Mouse (Mus musculus): ENCODE results near the gene Iffo1. TPM values are rescaled to one million over a fixed set of nuclear protein-coding genes. Genes with fewer than 3 reads are reported as not detected.

Iffo1 gene
- total and polyA plus RNA-seq, 3 experiments = 96.1 to 96.9 TPM; not detected in 1

- Histone ChIP-seq H3K9ac (ENCODE audit: control insufficient read depth, low read depth, low read length, poor library complexity, severe bottlenecking) (no peak overlapping the region), H3K4me3 (ENCODE audit: control insufficient read depth in 1 of 2, insufficient read depth in 1 of 2, low read depth in 2 of 2, low read length in 2 of 2) (no peak overlapping the region), H3K79me2 (ENCODE audit: control insufficient read depth, insufficient read depth, low read length, poor library complexity) (no peaks in the 10 kb centered on the region), H3K27ac (ENCODE audit: control insufficient read depth, low read depth, low read length) (no peak overlapping the region), H3K36me3 (ENCODE audit: control insufficient read depth in 1 of 2, insufficient read depth in 2 of 2, low read length in 2 of 2) (peaks cover 4 to 17% of the 10 kb centered on the region in 2 experiments), H3K9me3 (replicated peaks; ENCODE audit: insufficient read depth, low read length) (no peaks in the 10 kb centered on the region), H3K4me1 (ENCODE audit: control insufficient read depth in 1 of 2, insufficient read depth in 2 of 2, low read length in 2 of 2) (peaks cover 0 to 2% of the 10 kb centered on the region in 2 experiments; a peak in 3 of 4 replicates), H3K27me3 (ENCODE audit: control insufficient read depth in 1 of 2, insufficient read depth in 2 of 2, low read length in 2 of 2) (no peaks in the 10 kb centered on the region)
- TF ChIP-seq BHLHE40 (IDR thresholded peaks at IDR 0.05; ENCODE audit: borderline replicate concordance, low read depth, low read length) (no peak), GATA1 (IDR thresholded peaks at IDR 0.05; ENCODE audit: low read depth, low read length) (no peak), NRF1 (IDR thresholded peaks at IDR 0.05; ENCODE audit: insufficient read depth, low read depth, low read length, poor library complexity, severe bottlenecking) (no peak), SIN3A (IDR thresholded peaks at IDR 0.05; ENCODE audit: low read length) (no peak), RAD21 (IDR thresholded peaks at IDR 0.05; ENCODE audit: low read depth, low read length) (no peak), MAX (IDR thresholded peaks at IDR 0.05; ENCODE audit: low read length) (no peak), E2F4 (IDR thresholded peaks at IDR 0.05; ENCODE audit: borderline replicate concordance, low read depth, low read length) (no peak), JUND (IDR thresholded peaks at IDR 0.05; ENCODE audit: low read depth, low read length) (no peak), RCOR1 (IDR thresholded peaks at IDR 0.05; ENCODE audit: low read depth, low read length) (no peak), ZC3H11A (IDR thresholded peaks at IDR 0.05; ENCODE audit: low read depth, low read length) (no peak), HCFC1 (IDR thresholded peaks at IDR 0.05; ENCODE audit: low read depth, low read length) (no peak), POLR2A (IDR thresholded peaks at IDR 0.05; ENCODE audit: control insufficient read depth in 1 of 2, insufficient read depth in 1 of 2, low read depth in 1 of 2, low read length in 2 of 2, poor library complexity in 1 of 2) (no peak)
- no peak for DNase-seq (ENCODE audit: low read depth, low spot score)
Observed at GRCm38 (mm10) chr6:125172474-125172873, 27.4 kb downstream of the Iffo1 start.

DNA sequence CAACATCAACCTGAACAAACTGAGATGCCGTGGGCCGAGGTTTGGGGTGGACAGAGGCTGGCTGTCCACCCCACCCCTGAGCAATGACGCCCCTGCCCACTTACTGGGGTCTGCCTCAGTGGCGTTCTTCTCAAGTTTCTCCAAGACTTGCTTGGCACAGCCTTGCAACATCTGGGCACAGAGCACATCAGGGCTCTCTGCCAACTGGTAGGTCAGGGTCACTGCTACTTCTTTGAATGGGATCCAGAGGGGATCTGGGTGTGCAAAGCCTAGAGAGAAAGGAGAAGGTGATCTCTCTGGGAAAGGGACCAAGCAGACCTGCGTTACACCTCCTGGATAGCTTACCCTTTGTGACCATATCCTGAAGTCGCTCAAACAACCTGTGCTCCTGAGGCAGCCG is 28.2 kb downstream of the Iffo1 start:
- no peaks in the 10 kb centered on the region for H3K9me3 ChIP-seq (replicated peaks; ENCODE audit: insufficient read depth, low read length)
- no peaks in the 10 kb centered on the region for H3K4me1 ChIP-seq (ENCODE audit: control insufficient read depth in 1 of 2, insufficient read depth in 2 of 2, low read length in 2 of 2)
- H3K36me3 ChIP-seq (ENCODE audit: control insufficient read depth in 1 of 2, insufficient read depth in 2 of 2, low read length in 2 of 2) = peaks cover 0 to 21% of the 10 kb centered on the region in 2 experiments; a peak in 2 of 4 replicates
- no peak overlapping the region for H3K9ac ChIP-seq (ENCODE audit: control insufficient read depth, low read depth, low read length, poor library complexity, severe bottlenecking)
- no peak for DNase-seq (ENCODE audit: low read depth, low spot score)
- no peaks in the 10 kb centered on the region for H3K79me2 ChIP-seq (ENCODE audit: control insufficient read depth, insufficient read depth, low read length, poor library complexity)
- no peak overlapping the region for H3K4me3 ChIP-seq (ENCODE audit: control insufficient read depth in 1 of 2, insufficient read depth in 1 of 2, low read depth in 2 of 2, low read length in 2 of 2)
- TF ChIP-seq EP300 (IDR thresholded peaks at IDR 0.05; ENCODE audit: low read depth in 1 of 2, low read length in 2 of 2) = no peak
- no peak for TF ChIP-seq TBP (IDR thresholded peaks at IDR 0.05; ENCODE audit: low read depth, low read length)
- no peak for TF ChIP-seq CHD1 (IDR thresholded peaks at IDR 0.05; ENCODE audit: low read depth, low read length)
- no peak for TF ChIP-seq MEF2A (IDR thresholded peaks at IDR 0.05; ENCODE audit: extremely low read depth, insufficient replicate concordance, low read depth, low read length, poor library complexity, severe bottlenecking)
- no peak for TF ChIP-seq ZNF384 (IDR thresholded peaks at IDR 0.05; ENCODE audit: low read depth, low read length)
- TF ChIP-seq USF1 (IDR thresholded peaks at IDR 0.05; ENCODE audit: low read depth, low read length) = no peak
- H3K27me3 ChIP-seq (ENCODE audit: control insufficient read depth in 1 of 2, insufficient read depth in 2 of 2, low read length in 2 of 2) = no peaks in the 10 kb centered on the region
- no peak overlapping the region for H3K27ac ChIP-seq (ENCODE audit: control insufficient read depth, low read depth, low read length)

All from MEL (cell line).